Mouse (Mus musculus): ENCODE data around the gene Gmcl1. TPM values are rescaled to one million over a fixed set of nuclear protein-coding genes. Genes with fewer than 3 reads are reported as not detected.

Gene Gmcl1
- total and polyA plus RNA-seq, 3 experiments = 15.9 to 67.0 (median 21.5) TPM

- TF ChIP-seq GATA1 (IDR thresholded peaks at IDR 0.05; ENCODE audit: low read depth, low read length) = peak; percentile 60
- no peak for TF ChIP-seq KAT2A (conservative IDR thresholded peaks at IDR 0.05; ENCODE audit: low read depth, low read length)
- TF ChIP-seq ZMIZ1 (IDR thresholded peaks at IDR 0.05; ENCODE audit: low read depth, low read length) = 0 out of 2 replicates have a peak, but pooled peaks have one; percentile 28
- peak; percentile 49; the same call in 1 of the 2 replicates for TF ChIP-seq TAL1 (IDR thresholded peaks at IDR 0.05; ENCODE audit: low read length)
These were observed 67.4 kb downstream of the Gmcl1 start (continued) for GRCm38 (mm10) chr6:86665560-86666307.

GRCm38 (mm10) chr6:86665076-86665475 lies 68.1 kb downstream of the Gmcl1 start:
- Histone ChIP-seq H3K79me2 (ENCODE audit: control insufficient read depth, insufficient read depth, low read length, poor library complexity) (peaks cover 3% of the 10 kb centered on the region), H3K27me3 (ENCODE audit: control insufficient read depth in 1 of 2, insufficient read depth in 2 of 2, low read length in 2 of 2) (no peaks in the 10 kb centered on the region), H3K4me3 (ENCODE audit: control insufficient read depth in 1 of 2, insufficient read depth in 1 of 2, low read depth in 2 of 2, low read length in 2 of 2) (peak overlapping the region; percentile 35 to 51; a peak in 3 of 4 replicates), H3K27ac (ENCODE audit: control insufficient read depth, low read depth, low read length) (peak overlapping the region; percentile 99), H3K36me3 (ENCODE audit: control insufficient read depth in 1 of 2, insufficient read depth in 2 of 2, low read length in 2 of 2) (peaks cover 0 to 19% of the 10 kb centered on the region in 2 experiments; a peak in 2 of 4 replicates), H3K4me1 (ENCODE audit: control insufficient read depth in 1 of 2, insufficient read depth in 2 of 2, low read length in 2 of 2) (peaks cover 10 to 27% of the 10 kb centered on the region in 2 experiments), H3K9ac (ENCODE audit: control insufficient read depth, low read depth, low read length, poor library complexity, severe bottlenecking) (peak overlapping the region; percentile 84), H3K9me3 (replicated peaks; ENCODE audit: insufficient read depth, low read length) (no peaks in the 10 kb centered on the region)
- peak; percentile 66 for DNase-seq (ENCODE audit: low read depth, low spot score)
- TF ChIP-seq HCFC1 (IDR thresholded peaks at IDR 0.05; ENCODE audit: low read depth, low read length) (no peak), TCF12 (IDR thresholded peaks at IDR 0.05; ENCODE audit: low read depth, low read length) (no peak), TBP (IDR thresholded peaks at IDR 0.05; ENCODE audit: low read depth, low read length) (no peak), MAX (IDR thresholded peaks at IDR 0.05; ENCODE audit: low read length) (peak; percentile 95), ZNF384 (IDR thresholded peaks at IDR 0.05; ENCODE audit: low read depth, low read length) (peak; percentile 79), EP300 (IDR thresholded peaks at IDR 0.05; ENCODE audit: low read depth in 1 of 2, low read length in 2 of 2) (no peak), JUND (IDR thresholded peaks at IDR 0.05; ENCODE audit: low read depth, low read length) (no peak), MYC (IDR thresholded peaks at IDR 0.05; ENCODE audit: low read depth, low read length) (no peak; the same call in 1 of the 2 replicates), MAFK (IDR thresholded peaks at IDR 0.05; ENCODE audit: borderline replicate concordance, low read depth, low read length) (no peak), USF1 (IDR thresholded peaks at IDR 0.05; ENCODE audit: low read depth, low read length) (peak; percentile 81), MAZ (IDR thresholded peaks at IDR 0.05; ENCODE audit: low read depth, low read length) (no peak), KAT2A (conservative IDR thresholded peaks at IDR 0.05; ENCODE audit: low read depth, low read length) (no peak), POLR2AphosphoS5 (IDR thresholded peaks at IDR 0.05; ENCODE audit: borderline replicate concordance, low read depth, low read length) (no peak), MXI1 (IDR thresholded peaks at IDR 0.05; ENCODE audit: low read depth, low read length) (no peak), CHD2 (IDR thresholded peaks at IDR 0.05; ENCODE audit: low read length) (no peak), E2F4 (IDR thresholded peaks at IDR 0.05; ENCODE audit: borderline replicate concordance, low read depth, low read length) (no peak), RAD21 (IDR thresholded peaks at IDR 0.05; ENCODE audit: low read depth, low read length) (no peak), UBTF (IDR thresholded peaks at IDR 0.05; ENCODE audit: borderline replicate concordance, insufficient read depth, low read depth, low read length) (no peak), SMC3 (IDR thresholded peaks at IDR 0.05; ENCODE audit: low read depth, low read length) (no peak), CTCF (IDR thresholded peaks at IDR 0.05 in 2 of 3, conservative IDR thresholded peaks at IDR 0.05 in 1 of 3; ENCODE audit: control insufficient read depth in 1 of 3, insufficient read depth in 1 of 3, low read depth in 2 of 3, low read length in 3 of 3, poor library complexity in 1 of 3, severe bottlenecking in 1 of 3) (no peak), CHD1 (IDR thresholded peaks at IDR 0.05; ENCODE audit: low read depth, low read length) (peak; percentile 17; the same call in 1 of the 2 replicates), POLR2A (IDR thresholded peaks at IDR 0.05; ENCODE audit: control insufficient read depth in 1 of 2, insufficient read depth in 1 of 2, low read depth in 1 of 2, low read length in 2 of 2, poor library complexity in 1 of 2) (no peak), ZKSCAN1 (IDR thresholded peaks at IDR 0.05; ENCODE audit: low read depth, low read length) (no peak), RCOR1 (IDR thresholded peaks at IDR 0.05; ENCODE audit: low read depth, low read length) (no peak), NELFE (IDR thresholded peaks at IDR 0.05; ENCODE audit: low read depth, low read length) (no peak), ELF1 (IDR thresholded peaks at IDR 0.05; ENCODE audit: low read depth, low read length) (no peak), NRF1 (IDR thresholded peaks at IDR 0.05; ENCODE audit: insufficient read depth, low read depth, low read length, poor library complexity, severe bottlenecking) (no peak), ETS1 (IDR thresholded peaks at IDR 0.05; ENCODE audit: low read depth, low read length) (no peak), MYB (IDR thresholded peaks at IDR 0.05; ENCODE audit: low read depth, low read length) (no peak), POLR2AphosphoS2 (IDR thresholded peaks at IDR 0.05; ENCODE audit: low read length) (no peak), ZMIZ1 (IDR thresholded peaks at IDR 0.05; ENCODE audit: low read depth, low read length) (no peak), USF2 (IDR thresholded peaks at IDR 0.05; ENCODE audit: borderline replicate concordance in 1 of 2, insufficient read depth in 1 of 2, low read depth in 1 of 2, low read length in 2 of 2) (peak in 1 of 2 experiments; percentile 37; a peak in 1 of 4 replicates)

Data from MEL (cell line).